Mouse (Mus musculus): ENCODE measurements around the gene Dpf1. TPM values are rescaled to one million over a fixed set of nuclear protein-coding genes. Genes with fewer than 3 reads are reported as not detected.

The Dpf1 gene
- total and polyA plus RNA-seq, 2 experiments from 2014 or later: 0.61 TPM; not detected in 1

DNA sequence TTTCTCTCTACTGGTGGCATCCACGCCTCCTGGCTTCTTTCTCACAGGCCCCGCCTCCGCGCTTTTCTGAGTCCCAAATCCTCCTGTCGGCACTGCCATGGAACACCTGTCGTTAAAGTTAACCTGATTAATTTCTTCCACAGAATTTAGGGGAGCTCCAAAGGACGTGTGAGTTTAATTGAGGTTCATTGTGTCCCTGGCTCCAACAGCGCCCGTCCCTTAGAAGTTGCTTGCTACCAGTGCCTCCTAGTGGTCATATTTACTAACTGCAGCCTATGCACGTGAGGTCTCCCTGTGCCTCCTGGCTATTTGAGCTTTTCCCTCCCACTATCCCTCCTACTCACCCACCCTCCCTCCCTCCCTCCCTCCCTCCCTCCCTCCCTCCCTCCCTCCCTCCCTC, 6.8 kb upstream of the Dpf1 start:
- peaks cover 14% of the 10 kb centered on the region; the same call in 1 of the 2 replicates for H3K27me3 ChIP-seq (ENCODE audit: control insufficient read depth, insufficient read depth, low read length)
- no peaks in the 10 kb centered on the region for H3K9me3 ChIP-seq (replicated peaks; ENCODE audit: control insufficient read depth, low read length)
- no peak overlapping the region for H3K4me2 ChIP-seq (ENCODE audit: low read depth, low read length)
- H3K36me3 ChIP-seq (replicated peaks; ENCODE audit: control insufficient read depth, insufficient read depth, low read length): no peaks in the 10 kb centered on the region
- H3K4me1 ChIP-seq (ENCODE audit: control insufficient read depth, insufficient read depth): peaks cover 9% of the 10 kb centered on the region; the same call in 1 of the 2 replicates
- DNase-seq (ENCODE audit: low spot score) (peak; percentile 69), ATAC-seq (ENCODE audit: insufficient read depth, low read depth) (peak; percentile 33; the same call in 1 of the 2 replicates)
- no peak for TF ChIP-seq EP300 (IDR thresholded peaks at IDR 0.05; ENCODE audit: low read depth)
- TF ChIP-seq CTCF (IDR thresholded peaks at IDR 0.05; ENCODE audit: low read depth): peak; percentile 89
- no peak overlapping the region for H3K4me3 ChIP-seq (ENCODE audit: low read depth, low read length)
- H3K27ac ChIP-seq (ENCODE audit: low read depth): no peak overlapping the region
- H3K9ac ChIP-seq (replicated peaks; ENCODE audit: low read depth, low read length): no peak overlapping the region
- 12% methylated on average over 10 of the region's 10 CpGs for WGBS

DNA sequence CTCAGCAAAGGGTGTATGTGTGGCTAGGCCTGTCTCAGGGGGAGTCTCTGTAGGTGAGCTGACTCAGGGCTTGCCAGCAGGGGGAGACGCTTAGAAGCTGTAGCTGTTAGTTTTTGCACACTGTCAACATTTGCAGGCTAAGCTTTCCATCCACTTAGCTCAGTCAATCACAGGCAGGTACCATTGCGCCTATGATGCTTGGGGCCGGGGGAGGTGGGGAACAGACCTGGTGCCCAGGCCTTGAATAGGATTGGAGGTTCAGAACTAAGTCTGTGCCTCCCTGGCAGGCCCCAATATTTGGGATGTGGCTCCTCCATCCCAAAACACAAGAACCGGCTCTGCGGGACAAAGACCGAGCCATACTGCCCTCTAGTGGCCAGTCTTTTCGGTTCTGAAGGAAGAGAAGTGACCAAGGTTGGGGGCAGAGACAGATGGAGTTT, 2.6 kb upstream of the Dpf1 start:
- Histone ChIP-seq H3K4me3 (ENCODE audit: low read depth, low read length) (no peak overlapping the region), H3K9ac (replicated peaks; ENCODE audit: low read depth, low read length) (no peak overlapping the region), H3K4me2 (ENCODE audit: low read depth, low read length) (no peak overlapping the region), H3K36me3 (replicated peaks; ENCODE audit: control insufficient read depth, insufficient read depth, low read length) (no peaks in the 10 kb centered on the region), H3K4me1 (ENCODE audit: control insufficient read depth, insufficient read depth) (peaks cover 6% of the 10 kb centered on the region), H3K27ac (ENCODE audit: low read depth) (no peak overlapping the region), H3K27me3 (ENCODE audit: control insufficient read depth, insufficient read depth, low read length) (peaks cover 52% of the 10 kb centered on the region), H3K9me3 (replicated peaks; ENCODE audit: control insufficient read depth, low read length) (no peaks in the 10 kb centered on the region)
- no peak for TF ChIP-seq EP300 (IDR thresholded peaks at IDR 0.05; ENCODE audit: low read depth)
- peak; percentile 74 for TF ChIP-seq CTCF (IDR thresholded peaks at IDR 0.05; ENCODE audit: low read depth)
- DNase-seq (ENCODE audit: low spot score) (peak; percentile 57), ATAC-seq (ENCODE audit: insufficient read depth, low read depth) (0 out of 2 replicates have a peak, but pooled peaks have one; percentile 11)
- 2% methylated on average over 7 of the region's 7 CpGs for WGBS

- Histone ChIP-seq H3K4me3 (ENCODE audit: low read depth, low read length) (no peak overlapping the region), H3K27me3 (ENCODE audit: control insufficient read depth, insufficient read depth, low read length) (peaks cover 62% of the 10 kb centered on the region), H3K36me3 (replicated peaks; ENCODE audit: control insufficient read depth, insufficient read depth, low read length) (no peaks in the 10 kb centered on the region), H3K27ac (ENCODE audit: low read depth) (no peak overlapping the region), H3K9ac (replicated peaks; ENCODE audit: low read depth, low read length) (no peak overlapping the region), H3K4me2 (ENCODE audit: low read depth, low read length) (no peak overlapping the region), H3K4me1 (ENCODE audit: control insufficient read depth, insufficient read depth) (peaks cover 12% of the 10 kb centered on the region), H3K9me3 (replicated peaks; ENCODE audit: control insufficient read depth, low read length) (no peaks in the 10 kb centered on the region)
- no peak for TF ChIP-seq CTCF (IDR thresholded peaks at IDR 0.05; ENCODE audit: low read depth)
- no peak for TF ChIP-seq EP300 (IDR thresholded peaks at IDR 0.05; ENCODE audit: low read depth)
- DNase-seq (ENCODE audit: low spot score) (no peak), ATAC-seq (ENCODE audit: insufficient read depth, low read depth) (no peak)
- WGBS: 58% methylated on average over 7 of the region's 7 CpGs
Measured at GRCm38 (mm10) chr7:29302641-29303040, 1.1 kb upstream of the Dpf1 start.

DNA sequence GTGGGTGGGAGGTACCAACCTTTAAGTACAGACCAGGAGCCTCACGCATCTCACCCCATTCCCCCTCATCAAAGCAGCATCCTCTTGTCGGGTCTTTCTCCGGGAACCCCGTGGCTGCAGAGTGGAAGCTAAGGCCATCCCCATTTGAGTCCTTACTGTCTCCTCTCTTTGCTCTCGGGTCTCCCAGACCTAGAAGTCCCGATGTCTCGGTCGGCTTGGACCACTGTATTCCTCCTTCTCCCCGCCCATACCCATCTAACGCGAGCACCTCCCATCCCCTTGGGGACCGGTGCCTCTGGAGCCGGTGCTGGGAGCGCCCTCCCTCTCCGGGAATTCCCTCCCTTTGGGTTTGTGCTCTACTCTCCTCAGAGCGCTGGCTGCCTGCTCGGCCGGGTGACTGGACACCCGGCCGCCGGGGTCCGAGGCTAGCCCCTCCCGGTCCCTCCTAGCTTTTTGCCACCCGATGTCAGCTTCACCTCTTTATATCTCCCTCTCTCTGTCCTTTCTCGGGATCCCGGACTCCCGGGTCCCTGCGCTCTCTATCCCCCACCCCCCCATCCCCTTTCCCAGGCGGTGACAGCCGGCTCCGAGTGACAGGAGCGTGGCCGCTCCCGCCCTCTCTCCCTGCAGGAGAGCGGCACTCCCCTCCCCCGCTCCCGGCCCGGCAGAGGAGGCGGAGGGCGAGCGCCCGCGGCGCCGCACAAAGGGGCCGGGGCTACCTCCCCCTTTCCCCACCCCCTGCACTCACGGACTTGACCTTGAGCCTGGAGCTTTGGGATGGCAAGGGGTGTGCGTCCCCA, 912 bp downstream of the Dpf1 start:
- peaks cover 22% of the 10 kb centered on the region for H3K4me1 ChIP-seq (ENCODE audit: control insufficient read depth, insufficient read depth)
- H3K36me3 ChIP-seq (replicated peaks; ENCODE audit: control insufficient read depth, insufficient read depth, low read length): no peaks in the 10 kb centered on the region
- peak overlapping the region; percentile 53 for H3K4me3 ChIP-seq (ENCODE audit: low read depth, low read length)
- DNase-seq (ENCODE audit: low spot score) (no peak), ATAC-seq (ENCODE audit: insufficient read depth, low read depth) (no peak)
- H3K27ac ChIP-seq (ENCODE audit: low read depth): no peak overlapping the region
- no peaks in the 10 kb centered on the region for H3K9me3 ChIP-seq (replicated peaks; ENCODE audit: control insufficient read depth, low read length)
- WGBS: under 1% methylated on average over 47 of the region's 48 CpGs
- H3K4me2 ChIP-seq (ENCODE audit: low read depth, low read length): peak overlapping the region; percentile 75
- no peak overlapping the region for H3K9ac ChIP-seq (replicated peaks; ENCODE audit: low read depth, low read length)
- TF ChIP-seq EP300 (IDR thresholded peaks at IDR 0.05; ENCODE audit: low read depth): no peak
- TF ChIP-seq CTCF (IDR thresholded peaks at IDR 0.05; ENCODE audit: low read depth): no peak
- H3K27me3 ChIP-seq (ENCODE audit: control insufficient read depth, insufficient read depth, low read length): peaks cover 73% of the 10 kb centered on the region

DNA sequence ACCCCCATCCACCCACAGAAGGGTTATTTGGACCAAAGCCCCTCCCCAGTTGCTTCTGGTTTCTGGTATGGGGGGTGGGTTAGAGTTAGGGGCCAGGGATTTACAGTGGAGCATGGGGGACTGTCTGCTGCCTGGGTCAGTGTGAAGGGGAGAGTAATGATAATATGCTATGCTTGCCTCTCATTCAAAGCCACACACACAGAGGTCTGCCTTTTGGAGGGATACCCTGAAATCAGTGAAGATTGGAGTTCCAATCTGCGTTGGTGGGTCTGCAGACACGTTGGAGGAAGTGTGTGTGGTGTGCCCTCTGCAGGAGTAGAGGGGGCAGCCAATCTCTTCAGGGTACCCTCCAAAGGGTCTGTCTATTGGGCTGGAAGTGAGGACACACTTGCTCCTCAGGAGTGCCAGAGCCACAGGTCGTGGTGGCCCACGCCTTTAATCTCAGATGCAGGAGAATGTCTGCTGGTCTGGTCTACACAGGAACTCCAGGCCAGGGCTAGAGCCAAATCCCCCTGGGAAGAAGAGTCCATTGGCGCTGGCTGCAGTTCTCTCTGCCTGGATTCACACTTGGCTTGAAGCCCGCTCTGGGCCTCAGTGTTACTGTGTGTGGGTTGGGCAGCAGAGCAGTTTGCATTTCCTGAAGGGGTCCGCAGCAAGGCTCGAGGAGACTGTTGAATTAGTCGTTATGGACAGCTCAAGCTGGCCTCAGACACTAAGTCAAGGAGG, 1.7 kb downstream of the Dpf1 start:
- 30% methylated on average over 9 of the region's 9 CpGs for WGBS
- Histone ChIP-seq H3K36me3 (replicated peaks; ENCODE audit: control insufficient read depth, insufficient read depth, low read length) (no peaks in the 10 kb centered on the region), H3K4me2 (ENCODE audit: low read depth, low read length) (peak overlapping the region; percentile 75), H3K27me3 (ENCODE audit: control insufficient read depth, insufficient read depth, low read length) (peaks cover 80% of the 10 kb centered on the region), H3K9me3 (replicated peaks; ENCODE audit: control insufficient read depth, low read length) (no peaks in the 10 kb centered on the region), H3K9ac (replicated peaks; ENCODE audit: low read depth, low read length) (no peak overlapping the region), H3K27ac (ENCODE audit: low read depth) (no peak overlapping the region), H3K4me3 (ENCODE audit: low read depth, low read length) (peak overlapping the region; percentile 53; the same call in 1 of the 2 replicates), H3K4me1 (ENCODE audit: control insufficient read depth, insufficient read depth) (peaks cover 22% of the 10 kb centered on the region)
- TF ChIP-seq EP300 (IDR thresholded peaks at IDR 0.05; ENCODE audit: low read depth) (no peak), CTCF (IDR thresholded peaks at IDR 0.05; ENCODE audit: low read depth) (no peak)
- ATAC-seq (ENCODE audit: insufficient read depth, low read depth) (no peak), DNase-seq (ENCODE audit: low spot score) (no peak)

All from heart, postnatal 0 days (tissue).